Mouse (Mus musculus): ENCODE data around the gene Gmcl1. TPM values are rescaled to one million over a fixed set of nuclear protein-coding genes. Genes with fewer than 3 reads are reported as not detected.
A peak's percentile ranks its signal among the peaks of the same experiment; 100 is the strongest.

Gmcl1 gene
- total and polyA plus RNA-seq, 3 experiments = 17.6 to 21.3 (median 20.5) TPM

- Histone ChIP-seq H3K27me3 (ENCODE audit: insufficient read depth, low read length) (no peaks in the 10 kb centered on the region), H3K4me1 (ENCODE audit: insufficient read depth, low read depth, low read length) (no peaks in the 10 kb centered on the region), H3K9me3 (replicated peaks) (no peaks in the 10 kb centered on the region), H3K36me3 (replicated peaks) (peaks cover 55% of the 10 kb centered on the region), H3K4me3 (ENCODE audit: low read depth, low read length) (no peak overlapping the region)
- ATAC-seq (ENCODE audit: extremely low read depth, insufficient number of reproducible peaks, low FRiP score, poor library complexity, severe bottlenecking) = no peak
- TF ChIP-seq CTCF (IDR thresholded peaks at IDR 0.05; ENCODE audit: low read depth, low read length) (no peak), TAL1 (conservative IDR thresholded peaks at IDR 0.05; ENCODE audit: low read depth, low read length) (no peak), POLR2AphosphoS5 (IDR thresholded peaks at IDR 0.05; ENCODE audit: insufficient replicate concordance, low read depth, low read length) (no peak), GATA2 (IDR thresholded peaks at IDR 0.05; ENCODE audit: borderline replicate concordance, low read depth, low read length) (no peak), GATA1 (IDR thresholded peaks at IDR 0.05; ENCODE audit: borderline replicate concordance, low read length) (no peak)
- DNase-seq (ENCODE audit: low spot score) = no peak
These were observed 11.2 kb downstream of the Gmcl1 start for GRCm38 (mm10) chr6:86721977-86722376.

GRCm38 (mm10) chr6:86708072-86708774 is 25.0 kb downstream of the Gmcl1 start:
- no peak for DNase-seq (ENCODE audit: low spot score)
- Histone ChIP-seq H3K27me3 (ENCODE audit: insufficient read depth, low read length) (no peaks in the 10 kb centered on the region), H3K4me1 (ENCODE audit: insufficient read depth, low read depth, low read length) (no peaks in the 10 kb centered on the region), H3K36me3 (replicated peaks) (peaks cover 62% of the 10 kb centered on the region), H3K4me3 (ENCODE audit: low read depth, low read length) (no peak overlapping the region), H3K9me3 (replicated peaks) (no peaks in the 10 kb centered on the region)
- no peak for TF ChIP-seq CTCF (IDR thresholded peaks at IDR 0.05; ENCODE audit: low read depth, low read length)
- no peak for TF ChIP-seq TAL1 (conservative IDR thresholded peaks at IDR 0.05; ENCODE audit: low read depth, low read length)
- no peak for TF ChIP-seq POLR2AphosphoS5 (IDR thresholded peaks at IDR 0.05; ENCODE audit: insufficient replicate concordance, low read depth, low read length)
- no peak for TF ChIP-seq GATA2 (IDR thresholded peaks at IDR 0.05; ENCODE audit: borderline replicate concordance, low read depth, low read length)
- TF ChIP-seq GATA1 (IDR thresholded peaks at IDR 0.05; ENCODE audit: borderline replicate concordance, low read length) = no peak
- ATAC-seq (ENCODE audit: extremely low read depth, insufficient number of reproducible peaks, low FRiP score, poor library complexity, severe bottlenecking) = no peak

- no peak for TF ChIP-seq GATA2 (IDR thresholded peaks at IDR 0.05; ENCODE audit: borderline replicate concordance, low read depth, low read length)
- TF ChIP-seq POLR2AphosphoS5 (IDR thresholded peaks at IDR 0.05; ENCODE audit: insufficient replicate concordance, low read depth, low read length) = no peak
- TF ChIP-seq GATA1 (IDR thresholded peaks at IDR 0.05; ENCODE audit: borderline replicate concordance, low read length) = no peak
- no peak for TF ChIP-seq TAL1 (conservative IDR thresholded peaks at IDR 0.05; ENCODE audit: low read depth, low read length)
- no peak for TF ChIP-seq CTCF (IDR thresholded peaks at IDR 0.05; ENCODE audit: low read depth, low read length)
- ATAC-seq (ENCODE audit: extremely low read depth, insufficient number of reproducible peaks, low FRiP score, poor library complexity, severe bottlenecking) = no peak
- peaks cover 81% of the 10 kb centered on the region for H3K36me3 ChIP-seq (replicated peaks)
- no peaks in the 10 kb centered on the region for H3K27me3 ChIP-seq (ENCODE audit: insufficient read depth, low read length)
- DNase-seq (ENCODE audit: low spot score) = no peak
- H3K4me3 ChIP-seq (ENCODE audit: low read depth, low read length) = no peak overlapping the region
- H3K9me3 ChIP-seq (replicated peaks) = no peaks in the 10 kb centered on the region
- no peaks in the 10 kb centered on the region for H3K4me1 ChIP-seq (ENCODE audit: insufficient read depth, low read depth, low read length)
These were observed 30.6 kb downstream of the Gmcl1 start for GRCm38 (mm10) chr6:86702577-86702976.

GRCm38 (mm10) chr6:86697903-86698302 is 35.3 kb downstream of the Gmcl1 start:
- TF ChIP-seq POLR2AphosphoS5 (IDR thresholded peaks at IDR 0.05; ENCODE audit: insufficient replicate concordance, low read depth, low read length) (no peak), GATA1 (IDR thresholded peaks at IDR 0.05; ENCODE audit: borderline replicate concordance, low read length) (no peak), TAL1 (conservative IDR thresholded peaks at IDR 0.05; ENCODE audit: low read depth, low read length) (no peak), CTCF (IDR thresholded peaks at IDR 0.05; ENCODE audit: low read depth, low read length) (no peak), GATA2 (IDR thresholded peaks at IDR 0.05; ENCODE audit: borderline replicate concordance, low read depth, low read length) (no peak)
- Histone ChIP-seq H3K4me1 (ENCODE audit: insufficient read depth, low read depth, low read length) (no peaks in the 10 kb centered on the region), H3K36me3 (replicated peaks) (peaks cover 82% of the 10 kb centered on the region), H3K4me3 (ENCODE audit: low read depth, low read length) (no peak overlapping the region), H3K9me3 (replicated peaks) (no peaks in the 10 kb centered on the region), H3K27me3 (ENCODE audit: insufficient read depth, low read length) (no peaks in the 10 kb centered on the region)
- DNase-seq (ENCODE audit: low spot score) (no peak), ATAC-seq (ENCODE audit: extremely low read depth, insufficient number of reproducible peaks, low FRiP score, poor library complexity, severe bottlenecking) (no peak)

GRCm38 (mm10) chr6:86696213-86696612 is 37.0 kb downstream of the Gmcl1 start:
- H3K27me3 ChIP-seq (ENCODE audit: insufficient read depth, low read length) = no peaks in the 10 kb centered on the region
- no peaks in the 10 kb centered on the region for H3K9me3 ChIP-seq (replicated peaks)
- DNase-seq (ENCODE audit: low spot score) (no peak), ATAC-seq (ENCODE audit: extremely low read depth, insufficient number of reproducible peaks, low FRiP score, poor library complexity, severe bottlenecking) (no peak)
- no peak for TF ChIP-seq GATA2 (IDR thresholded peaks at IDR 0.05; ENCODE audit: borderline replicate concordance, low read depth, low read length)
- no peak for TF ChIP-seq CTCF (IDR thresholded peaks at IDR 0.05; ENCODE audit: low read depth, low read length)
- no peak for TF ChIP-seq POLR2AphosphoS5 (IDR thresholded peaks at IDR 0.05; ENCODE audit: insufficient replicate concordance, low read depth, low read length)
- no peak for TF ChIP-seq GATA1 (IDR thresholded peaks at IDR 0.05; ENCODE audit: borderline replicate concordance, low read length)
- no peak for TF ChIP-seq TAL1 (conservative IDR thresholded peaks at IDR 0.05; ENCODE audit: low read depth, low read length)
- peaks cover 69% of the 10 kb centered on the region for H3K36me3 ChIP-seq (replicated peaks)
- H3K4me3 ChIP-seq (ENCODE audit: low read depth, low read length) = no peak overlapping the region
- no peaks in the 10 kb centered on the region for H3K4me1 ChIP-seq (ENCODE audit: insufficient read depth, low read depth, low read length)

- no peak overlapping the region for H3K4me3 ChIP-seq (ENCODE audit: low read depth, low read length)
- H3K36me3 ChIP-seq (replicated peaks) = peaks cover 67% of the 10 kb centered on the region
- no peaks in the 10 kb centered on the region for H3K27me3 ChIP-seq (ENCODE audit: insufficient read depth, low read length)
- no peaks in the 10 kb centered on the region for H3K9me3 ChIP-seq (replicated peaks)
- peaks cover 6% of the 10 kb centered on the region; the same call in 1 of the 2 replicates for H3K4me1 ChIP-seq (ENCODE audit: insufficient read depth, low read depth, low read length)
- TF ChIP-seq TAL1 (conservative IDR thresholded peaks at IDR 0.05; ENCODE audit: low read depth, low read length) (no peak), CTCF (IDR thresholded peaks at IDR 0.05; ENCODE audit: low read depth, low read length) (peak; percentile 80)
- ATAC-seq (ENCODE audit: extremely low read depth, insufficient number of reproducible peaks, low FRiP score, poor library complexity, severe bottlenecking) (no peak), DNase-seq (ENCODE audit: low spot score) (no peak)
These were observed 38.7 kb downstream of the Gmcl1 start for GRCm38 (mm10) chr6:86694465-86694864.
